Mouse (Mus musculus) ES-E14 (cell line): ENCODE measurements around the gene Mlxip.

Experiments
- MAFK ChIP-seq: IDR thresholded peaks from 2 replicates; pipeline ENCODE4 v1.6.1; 2014; ENCODE audit warnings: mild to moderate bottlenecking, low read depth, low read length, inconsistent platforms; ENCODE audit not compliant: insufficient read depth
- ZNF384 ChIP-seq: IDR thresholded peaks from 2 replicates; pipeline ENCODE4 v1.6.1; 2012; ENCODE audit warnings: low read depth, low read length, inconsistent platforms

GRCm38 (mm10) chr5:123382686-123383085 is 11.9 kb upstream of the Mlxip start:
- TF ChIP-seq MAFK (no peak), ZNF384 (no peak)
